Mouse (Mus musculus) midbrain, embryonic 15.5 days (tissue): ENCODE data around the gene Kcng1. TPM values are rescaled to one million over a fixed set of nuclear protein-coding genes. Genes with fewer than 3 reads are reported as not detected.

Experiments used
- ATAC-seq: fragments of 200-750 bp; cut with Nextera tagmentation; replicated peaks from 2 replicates; pipeline ENCODE4 v1.8.0; 2017; ENCODE audit warnings: moderate TSS enrichment
- H3K27ac ChIP-seq: fragments of 300-500 bp; sonication (generic); 2 replicates; pipeline ENCODE4 v1.5.1; 2015; ENCODE audit warnings: mild to moderate bottlenecking, inconsistent platforms
- H3K27me3 ChIP-seq: fragments of 300-500 bp; sonication (generic); replicated peaks from 2 replicates; pipeline ENCODE4 v1.6.1; 2015; ENCODE audit warnings: inconsistent platforms
- H3K36me3 ChIP-seq: fragments of 300-500 bp; sonication (generic); replicated peaks from 2 replicates; pipeline ENCODE4 v1.6.1; 2015; ENCODE audit warnings: inconsistent platforms
- H3K4me1 ChIP-seq: fragments of 300-500 bp; sonication (generic); 2 replicates; pipeline ENCODE4 v1.6.1; 2015; ENCODE audit warnings: inconsistent platforms
- H3K4me2 ChIP-seq: fragments of 300-500 bp; sonication (generic); 2 replicates; pipeline ENCODE4 v1.6.1; 2015; ENCODE audit warnings: inconsistent platforms, mild to moderate bottlenecking, moderate library complexity
- H3K4me3 ChIP-seq: fragments of 300-500 bp; sonication (generic); 2 replicates; pipeline ENCODE4 v1.5.1; 2015; ENCODE audit warnings: mild to moderate bottlenecking, inconsistent platforms
- H3K9ac ChIP-seq: fragments of 300-500 bp; sonication (generic); 2 replicates; pipeline ENCODE4 v1.6.1; 2015; ENCODE audit warnings: mild to moderate bottlenecking, inconsistent platforms
- H3K9me3 ChIP-seq: fragments of 300-500 bp; sonication (generic); 2 replicates; pipeline ENCODE4 v1.6.1; 2016; ENCODE audit warnings: inconsistent platforms
- WGBS: fragments of 180-500 bp; shearing (Covaris S2); methylation state at CpG from one replicate; pipeline ENCODE4 v1.1.7; 2015; ENCODE audit warnings: mixed read lengths; 5-methylcytosine and 5-hydroxymethylcytosine counted together
- polyA plus RNA-seq: library from polyadenylated mRNA; unstranded; fragments of >200 nt; fragmentation: Nextera tagmentation; extraction: Ambion mirVana; gene quantifications from 2 replicates; pipeline ENCODE4 v1.2.1, GENCODE M21; 2015

The Kcng1 gene
- polyA plus RNA-seq, 1 experiment from 2014 or later, result 3.5 TPM

DNA sequence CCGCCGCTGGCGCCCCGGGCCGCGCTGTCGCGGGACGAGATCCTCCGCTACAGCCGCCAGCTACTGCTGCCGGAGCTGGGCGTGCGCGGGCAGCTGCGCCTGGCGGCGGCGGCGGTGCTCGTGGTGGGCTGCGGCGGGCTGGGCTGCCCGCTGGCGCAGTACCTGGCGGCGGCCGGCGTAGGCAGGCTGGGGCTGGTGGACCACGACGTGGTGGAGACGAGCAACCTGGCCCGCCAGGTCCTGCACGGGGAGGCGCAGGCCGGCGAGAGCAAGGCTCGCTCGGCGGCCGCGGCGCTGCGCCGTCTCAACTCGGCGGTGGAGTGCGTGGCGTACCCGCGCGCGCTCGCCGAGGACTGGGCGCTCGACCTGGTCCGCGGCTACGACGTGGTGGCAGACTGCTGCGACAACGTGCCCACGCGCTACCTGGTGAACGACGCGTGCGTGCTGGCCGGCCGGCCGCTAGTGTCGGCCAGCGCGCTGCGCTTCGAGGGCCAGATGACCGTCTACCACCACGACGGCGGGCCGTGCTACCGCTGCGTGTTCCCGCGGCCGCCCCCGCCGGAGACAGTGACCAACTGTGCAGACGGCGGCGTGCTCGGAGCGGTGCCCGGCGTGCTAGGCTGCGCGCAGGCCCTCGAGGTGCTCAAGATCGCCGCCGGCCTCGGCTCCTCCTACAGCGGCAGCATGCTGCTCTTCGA is 50.6 kb downstream of the Kcng1 start:
- peak overlapping the region; percentile 95 for H3K9ac ChIP-seq
- WGBS, result 4% methylated on average over 96 of the region's 105 CpGs
- no peaks in the 10 kb centered on the region for H3K27me3 ChIP-seq
- peak overlapping the region; percentile 93 for H3K4me3 ChIP-seq
- peak; percentile 72 for ATAC-seq
- peaks cover 8% of the 10 kb centered on the region; the same call in 1 of the 2 replicates for H3K36me3 ChIP-seq
- no peaks in the 10 kb centered on the region for H3K9me3 ChIP-seq
- peak overlapping the region; percentile 97 for H3K27ac ChIP-seq
- peaks cover 46% of the 10 kb centered on the region for H3K4me1 ChIP-seq
- H3K4me2 ChIP-seq, result peak overlapping the region; percentile 95

DNA sequence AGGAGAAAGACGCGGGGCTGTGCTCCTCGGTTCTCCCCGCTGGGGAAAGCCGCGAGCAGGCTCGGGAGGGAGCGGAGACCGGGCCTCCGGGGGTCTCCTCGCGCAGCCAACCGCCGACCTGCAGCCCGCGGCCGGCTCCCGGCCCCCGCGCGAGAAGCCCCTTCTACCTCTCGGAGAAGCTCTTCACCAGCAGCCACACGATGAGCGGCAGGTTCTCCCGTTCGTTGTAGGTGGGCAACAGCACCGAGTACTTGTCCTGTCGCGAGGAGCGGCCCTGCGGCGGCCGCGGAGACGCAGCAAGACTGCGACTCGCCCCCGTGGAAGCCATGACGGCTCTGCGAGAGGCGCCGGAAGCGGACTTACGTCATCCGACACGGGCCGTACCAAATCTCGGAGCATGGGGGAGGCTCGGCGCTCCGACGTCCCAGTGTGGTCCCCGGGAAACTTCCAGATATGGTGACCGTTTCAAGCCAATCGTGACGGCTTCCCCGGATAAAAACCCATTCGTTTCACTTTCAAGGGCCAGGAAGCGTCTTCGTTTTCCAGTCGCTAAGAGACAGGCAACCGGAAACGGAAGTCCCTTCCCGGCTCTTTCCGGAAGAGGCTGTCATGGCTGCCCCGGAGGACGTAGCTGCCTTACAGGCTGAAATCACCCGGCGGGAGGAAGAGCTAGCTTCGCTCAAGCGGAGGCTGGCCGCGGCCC is 51.4 kb downstream of the Kcng1 start, which contains the start of the genes Gm20716, Dpm1 and Mocs3:
Gene Gm20716, minus strand, starts transcription at position 339 of the 703 bp plus-strand sequence.
Gene Dpm1, minus strand, starts transcription at position 566 of the 703 bp plus-strand sequence.
Gene Mocs3, plus strand, starts transcription at position 597 of the 703 bp plus-strand sequence.
- peaks cover 46% of the 10 kb centered on the region for H3K4me1 ChIP-seq
- peaks cover 15% of the 10 kb centered on the region; the same call in 1 of the 2 replicates for H3K36me3 ChIP-seq
- peak within 1 kb of the TSS; percentile 93 for H3K4me3 ChIP-seq
- WGBS, result under 1% methylated on average over 73 of the region's 73 CpGs
- peak within 1 kb of the TSS; percentile 95 for H3K4me2 ChIP-seq
- H3K9ac ChIP-seq, result peak within 1 kb of the TSS; percentile 95
- H3K27me3 ChIP-seq, result no peaks in the 10 kb centered on the region
- H3K9me3 ChIP-seq, result no peaks in the 10 kb centered on the region
- ATAC-seq, result peak; percentile 88
- H3K27ac ChIP-seq, result peak within 1 kb of the TSS; percentile 97

DNA sequence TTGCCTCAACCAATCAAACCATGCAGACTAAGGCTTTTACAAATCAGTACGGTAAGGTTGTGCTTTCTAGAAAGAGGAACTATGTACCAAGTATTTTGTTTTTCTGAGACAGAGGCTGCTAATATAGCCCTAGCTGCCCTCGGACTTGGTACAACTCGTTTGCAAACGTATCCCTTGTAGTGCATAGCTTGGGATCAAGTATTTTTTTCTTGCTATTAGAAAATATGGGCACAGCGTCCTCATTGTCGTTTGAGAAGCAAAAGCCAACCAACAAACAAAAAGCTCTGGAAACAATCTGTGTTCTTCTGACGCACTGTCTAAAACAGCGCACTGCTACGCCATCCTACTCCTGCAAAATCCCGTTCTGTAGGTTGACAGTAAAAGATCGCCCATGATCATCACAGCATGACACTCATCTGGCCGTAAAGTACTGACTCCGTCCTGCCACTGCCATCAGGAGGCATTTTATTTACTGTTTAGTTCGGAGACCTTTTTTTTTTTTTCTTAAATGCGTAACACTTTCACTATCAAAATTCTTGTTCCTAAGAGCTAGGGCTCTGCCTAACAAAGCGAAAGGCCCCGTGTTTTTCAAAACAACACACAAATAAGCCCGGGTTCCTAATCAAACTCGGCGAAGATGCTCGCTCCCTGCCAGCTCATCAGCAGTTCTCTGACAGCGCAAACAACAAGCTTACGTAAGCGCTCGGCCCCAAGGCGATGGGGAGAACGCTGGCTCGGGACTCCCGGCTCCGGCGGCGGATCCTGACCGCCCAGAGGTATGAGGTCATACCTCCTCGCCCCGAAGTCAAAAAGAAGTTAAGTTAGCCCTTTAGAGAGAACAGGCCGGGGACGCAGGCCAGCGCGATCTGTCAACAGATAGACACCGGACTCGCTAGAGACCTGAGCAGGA is 52.2 kb downstream of the Kcng1 start:
- WGBS, result 21% methylated on average over 41 of the region's 41 CpGs
- Histone ChIP-seq H3K4me3 (peak overlapping the region; percentile 93), H3K4me1 (peaks cover 46% of the 10 kb centered on the region), H3K27ac (peak overlapping the region; percentile 97; the same call in 1 of the 2 replicates), H3K9me3 (no peaks in the 10 kb centered on the region), H3K27me3 (no peaks in the 10 kb centered on the region), H3K9ac (peak overlapping the region; percentile 95), H3K36me3 (peaks cover 19% of the 10 kb centered on the region), H3K4me2 (peak overlapping the region; percentile 95)
- ATAC-seq, result no peak; the same call in 1 of the 2 replicates

DNA sequence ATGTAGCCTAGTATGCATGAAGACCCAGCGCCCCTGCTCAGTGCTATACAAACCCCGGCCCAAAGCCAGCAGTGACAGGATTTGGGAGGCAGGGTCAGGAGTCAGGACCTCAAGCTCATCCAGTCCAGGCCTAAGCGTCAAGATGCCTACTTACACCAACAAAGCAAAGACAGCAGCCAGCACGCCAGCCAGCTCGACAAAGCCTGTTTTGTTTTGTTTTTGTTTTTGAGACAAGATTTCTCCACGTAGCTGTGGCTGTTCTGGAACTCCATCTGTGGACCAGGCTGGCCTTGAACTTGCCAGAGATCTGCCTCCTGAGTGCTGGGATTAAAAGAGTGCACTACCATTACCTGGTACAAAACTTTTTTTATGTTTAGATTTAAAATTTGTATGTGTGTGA is 58.2 kb downstream of the Kcng1 start:
- no peak overlapping the region for H3K27ac ChIP-seq
- H3K27me3 ChIP-seq, result no peaks in the 10 kb centered on the region
- no peak overlapping the region for H3K9ac ChIP-seq
- no peaks in the 10 kb centered on the region for H3K9me3 ChIP-seq
- no peak overlapping the region for H3K4me2 ChIP-seq
- peaks cover 54% of the 10 kb centered on the region for H3K36me3 ChIP-seq
- peaks cover 8% of the 10 kb centered on the region for H3K4me1 ChIP-seq
- WGBS, result 84% methylated on average over 6 of the region's 6 CpGs
- ATAC-seq, result no peak
- H3K4me3 ChIP-seq, result no peak overlapping the region

DNA sequence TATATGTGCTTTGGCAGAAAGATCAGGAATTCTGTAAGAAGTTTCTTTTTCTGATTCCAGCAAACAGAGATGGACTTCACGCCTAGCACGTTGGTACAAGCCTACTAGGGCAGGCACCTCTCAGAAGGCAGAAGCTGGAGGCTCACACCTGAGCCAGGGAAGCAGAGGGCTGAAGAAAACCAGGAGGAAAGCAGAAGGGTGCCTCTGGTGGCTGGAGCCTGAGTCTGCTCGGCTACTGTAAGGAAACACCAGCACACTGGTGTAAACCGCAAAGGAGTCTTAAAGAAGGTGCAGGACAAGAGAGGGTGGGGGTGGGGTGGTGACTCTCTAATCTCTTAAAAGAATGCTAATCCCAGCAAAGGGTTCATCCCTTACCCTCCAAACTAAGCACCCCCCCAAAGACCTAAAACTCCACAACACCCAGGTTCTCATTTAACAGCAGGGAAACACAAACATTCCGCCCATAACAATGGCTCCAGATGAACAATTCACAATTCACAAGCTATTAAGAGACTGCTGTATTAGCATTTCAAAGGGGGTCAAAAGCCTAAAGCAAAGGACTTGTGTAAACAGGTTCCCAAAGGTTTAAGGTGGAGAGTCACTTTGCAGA is 67.6 kb downstream of the Kcng1 start:
- no peak for ATAC-seq
- WGBS, result 41% methylated on average over 5 of the region's 5 CpGs
- peaks cover 44% of the 10 kb centered on the region for H3K36me3 ChIP-seq

More for the DNA sequence above, 67.6 kb downstream of the Kcng1 start:
- Histone ChIP-seq H3K9ac (no peak overlapping the region), H3K4me3 (no peak overlapping the region), H3K9me3 (no peaks in the 10 kb centered on the region), H3K4me2 (no peak overlapping the region), H3K27ac (no peak overlapping the region), H3K4me1 (no peaks in the 10 kb centered on the region), H3K27me3 (no peaks in the 10 kb centered on the region)

Other genes with a start within 250 kb of the Kcng1 start
- 7.5 TPM in 2 replicates for gene Pard6b, start 200.7 kb downstream of the Kcng1 start, polyA plus RNA-seq
- gene Adnp, start 74.6 kb downstream of the Kcng1 start, polyA plus RNA-seq, result 13.9 and 15.9 TPM in 2 replicates
- gene Gm20716, start 51.4 kb downstream of the Kcng1 start, polyA plus RNA-seq, result 25.6 and 26.1 TPM in 2 replicates
- gene Dpm1, start 51.1 kb downstream of the Kcng1 start, polyA plus RNA-seq, result 42.7 and 56.4 TPM in 2 replicates
- 9.3 and 10.3 TPM in 2 replicates for gene Mocs3, start 51.1 kb downstream of the Kcng1 start, polyA plus RNA-seq